Comparison of ENCODE assay signal across 8 mouse cellular contexts in genomic region chr11:23255053-23255426, GRCm38 (mm10). TPM values are rescaled to one million over a fixed set of nuclear protein-coding genes. Genes with fewer than 3 reads are reported as not detected.
DNase-seq lines count a peak whose midpoint lies in the region; ATAC-seq and TF ChIP-seq lines count a peak whose summit lies in the region.

No protein-coding gene starts in this region.

- ATAC-seq in embryonic facial prominence, embryonic 12.5 days (ENCODE audit: insufficient number of reproducible peaks, insufficient read depth, low FRiP score, low TSS enrichment) = no peak
- no peak for ATAC-seq in intestine, embryonic 14.5 days (replicated peaks; ENCODE audit: low FRiP score, low TSS enrichment, low read depth)

- H3K9me3 ChIP-seq in embryonic facial prominence, embryonic 12.5 days = no peaks in the 10 kb centered on the region
- no peaks in the 10 kb centered on the region for H3K9me3 ChIP-seq in intestine, embryonic 14.5 days (ENCODE audit: control insufficient read depth, low read length)

- TF ChIP-seq POLR2A in myocyte (IDR thresholded peaks at IDR 0.05; ENCODE audit: insufficient read length, low read depth) = no peak

- H3K9ac ChIP-seq in embryonic facial prominence, embryonic 12.5 days = peak overlapping the region; percentile 69
- H3K9ac ChIP-seq in intestine, embryonic 14.5 days (ENCODE audit: low read length) = peak overlapping the region; percentile 66

- 0 out of 2 replicates have a peak, but pooled peaks cover 4% of the 10 kb centered on the region for H3K36me3 ChIP-seq in embryonic facial prominence, embryonic 12.5 days
- no peaks in the 10 kb centered on the region for H3K36me3 ChIP-seq in intestine, embryonic 14.5 days (ENCODE audit: control insufficient read depth, insufficient read depth, low read length)
- no peaks in the 10 kb centered on the region for H3K36me3 ChIP-seq in myocyte (ENCODE audit: control insufficient read depth, insufficient read depth)

- under 1% methylated on average over 24 of the region's 24 CpGs for WGBS in embryonic facial prominence, embryonic 12.5 days
- WGBS in intestine, embryonic 14.5 days = 2% methylated on average over 22 of the region's 24 CpGs

- peak overlapping the region; percentile 80 for H3ac ChIP-seq in myocyte (ENCODE audit: control insufficient read depth, insufficient read length)

- no peak for TF ChIP-seq CTCF in layer of hippocampus, adult 2 months (conservative IDR thresholded peaks at IDR 0.05)

- no peak for DNase-seq in layer of hippocampus, adult 2 months (ENCODE audit: low spot score in 2 of 2)
- DNase-seq in layer of hippocampus, adult 8-10 months (ENCODE audit: low spot score in 2 of 2) = no peak
- no peak for DNase-seq in intestine, embryonic 14.5 days (ENCODE audit: low spot score)
- DNase-seq in adrenal gland, postnatal 4 days (ENCODE audit: low spot score in 2 of 2) = no peak
- DNase-seq in thymus, postnatal 0 days (ENCODE audit: low spot score) = no peak
- DNase-seq in ovary, postnatal 10 days (ENCODE audit: low spot score) = no peak

- H3K27ac ChIP-seq in layer of hippocampus, adult 2 months = peak overlapping the region; percentile 90
- peak overlapping the region; percentile 96 for H3K27ac ChIP-seq in embryonic facial prominence, embryonic 12.5 days
- H3K27ac ChIP-seq in intestine, embryonic 14.5 days (ENCODE audit: low read depth) = peak overlapping the region; percentile 90

- peak overlapping the region; percentile 51 for H3K4me2 ChIP-seq in embryonic facial prominence, embryonic 12.5 days (replicated peaks)
- H3K4me2 ChIP-seq in intestine, embryonic 14.5 days (ENCODE audit: low read length) = peak overlapping the region; percentile 49
- H3K4me2 ChIP-seq in myocyte (ENCODE audit: low read depth) = peak overlapping the region; percentile 79

- H3K79me2 ChIP-seq in myocyte (ENCODE audit: control insufficient read depth, insufficient read depth) = peaks cover 39% of the 10 kb centered on the region

- H3K4me1 ChIP-seq in embryonic facial prominence, embryonic 12.5 days = peaks cover 13% of the 10 kb centered on the region
- peaks cover 7% of the 10 kb centered on the region for H3K4me1 ChIP-seq in intestine, embryonic 14.5 days (replicated peaks; ENCODE audit: control insufficient read depth, insufficient read depth, low read length)

- H3K4me3 ChIP-seq in layer of hippocampus, adult 2 months = peak overlapping the region; percentile 66
- peak overlapping the region; percentile 98 for H3K4me3 ChIP-seq in embryonic facial prominence, embryonic 12.5 days
- peak overlapping the region; percentile 80 for H3K4me3 ChIP-seq in intestine, embryonic 14.5 days (ENCODE audit: low read depth, low read length)
- peak overlapping the region; percentile 99 for H3K4me3 ChIP-seq in myocyte

- no peaks in the 10 kb centered on the region for H3K27me3 ChIP-seq in embryonic facial prominence, embryonic 12.5 days
- H3K27me3 ChIP-seq in intestine, embryonic 14.5 days (replicated peaks; ENCODE audit: control insufficient read depth, insufficient read depth, low read length) = no peaks in the 10 kb centered on the region
- no peaks in the 10 kb centered on the region for H3K27me3 ChIP-seq in myocyte (ENCODE audit: control insufficient read depth, insufficient read depth, insufficient read length)

TF ChIP-seq in myocyte, 11 proteins besides CTCF, POLR2A, EP300 and RAD21:
- TF ChIP-seq USF1 (IDR thresholded peaks at IDR 0.05; ENCODE audit: low read depth) = no peak
- TF ChIP-seq SRF (IDR thresholded peaks at IDR 0.05; ENCODE audit: control insufficient read depth, insufficient read length, low read depth) = no peak

RNA-seq across cellular contexts. Expression of gene Xpo1, which starts 0.8 kb away (rescaled TPM):
- total RNA-seq in layer of hippocampus, adult 2 months (2021) = 10 to 100 TPM; 65.8 to 66.9 TPM
- 10 to 100 TPM; 58.3 to 77.8 (median 67.6) TPM for total RNA-seq in layer of hippocampus, adult 8-10 months (2022)
- polyA plus RNA-seq in embryonic facial prominence, embryonic 12.5 days (2016; fragmentation: Nextera tagmentation; extraction: Ambion mirVana) = 177 and 182 TPM in 2 replicates
- 115 and 116 TPM in 2 replicates for polyA plus RNA-seq in intestine, embryonic 14.5 days (2014; fragmentation: Nextera tagmentation; extraction: Ambion mirVana)
- polyA plus RNA-seq in myocyte (2012; fragmentation: generic; extraction: Trizol) = 20.8 TPM
- 10 to 100 TPM; 80.7 to 96.7 TPM for total RNA-seq in adrenal gland, postnatal 4 days (2021)
- polyA plus RNA-seq in thymus, postnatal 0 days (2015; fragmentation: Nextera tagmentation; extraction: Ambion mirVana) = 60.0 and 62.6 TPM in 2 replicates

RNA-seq across cellular contexts. Expression of gene Usp34, which starts 51.7 kb away (rescaled TPM):
- total RNA-seq in layer of hippocampus, adult 2 months (2021) = 10 to 100 TPM; 88.0 to 92.1 TPM
- 10 to 100 TPM; 79.2 to 95.1 (median 91.7) TPM for total RNA-seq in layer of hippocampus, adult 8-10 months (2022)
- 30.5 and 30.7 TPM in 2 replicates for polyA plus RNA-seq in embryonic facial prominence, embryonic 12.5 days (2016; fragmentation: Nextera tagmentation; extraction: Ambion mirVana)
- polyA plus RNA-seq in intestine, embryonic 14.5 days (2014; fragmentation: Nextera tagmentation; extraction: Ambion mirVana) = 37.2 and 39.3 TPM in 2 replicates
- 7.2 TPM for polyA plus RNA-seq in myocyte (2012; fragmentation: generic; extraction: Trizol)
- 10 to 100 TPM; 59.1 to 72.1 TPM for total RNA-seq in adrenal gland, postnatal 4 days (2021)
- 22.1 and 22.3 TPM in 2 replicates for polyA plus RNA-seq in thymus, postnatal 0 days (2015; fragmentation: Nextera tagmentation; extraction: Ambion mirVana)
